Mouse (Mus musculus): Measurements from ENCODE around the gene Scd2.

DNA sequence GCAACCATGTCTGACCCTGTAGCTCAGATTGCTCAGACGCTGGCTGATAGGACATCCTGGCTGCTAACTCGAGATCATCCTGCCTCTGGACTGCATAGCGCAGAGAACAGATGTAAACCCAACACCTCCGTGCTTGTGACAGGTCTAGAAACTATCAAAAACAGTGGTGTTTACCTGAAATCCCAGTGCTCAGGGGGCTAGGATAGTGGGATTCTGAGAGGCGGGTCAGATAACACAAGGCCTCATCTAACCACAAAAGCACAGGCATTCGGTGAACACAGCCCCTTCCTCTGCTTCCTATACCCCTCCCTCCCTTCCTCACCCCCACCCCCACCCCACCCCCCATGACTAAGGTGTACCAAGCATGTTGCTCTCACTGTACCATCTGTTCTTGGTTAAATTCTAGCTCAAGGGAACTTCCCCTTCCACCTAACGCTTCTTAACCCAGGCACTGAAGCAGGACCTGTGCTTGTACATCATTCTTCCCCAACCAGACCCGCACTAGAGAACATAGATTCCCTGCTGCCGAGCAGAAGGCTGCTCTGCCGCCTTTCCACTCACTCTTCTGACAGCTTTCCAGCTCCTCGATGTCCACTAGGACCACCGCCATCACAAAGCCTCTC is 41.4 kb upstream of the Scd2 start:
- TF ChIP-seq POLR2A (IDR thresholded peaks at IDR 0.05; ENCODE audit: extremely low read depth, insufficient read depth, low read length) (no peak), CTCF (IDR thresholded peaks at IDR 0.05; ENCODE audit: extremely low read depth, insufficient read depth, low read length) (no peak)
